Mouse (Mus musculus) mouse embryonic stem cell (cell line): Measurements from ENCODE around the gene Hspb9.

Source experiments
- in situ Hi-C, 2 experiments: fragments of 300-500 bp; cut with MboI; formaldehyde crosslinking; loops; 1 replicate in 1 of 2; 3 replicates in 1 of 2; pipeline ENCODE4 v1.14.3; 2019 to 2020; ENCODE audit warnings: low sequenced_read_pairs in 2 of 2, low pct_unique_long_range_greater_than_20kb in 1 of 2, mixed read lengths in 1 of 2; ENCODE audit not compliant: unreplicated experiment in 1 of 2

Hspb9 gene

GRCm38 (mm10) chr11:100749469-100749868 is 35.8 kb downstream of the Hspb9 start:
- in situ Hi-C loops, result no loop called here

GRCm38 (mm10) chr11:100750127-100750526 is 36.5 kb downstream of the Hspb9 start:
- in situ Hi-C loops, result no loop called here

DNA sequence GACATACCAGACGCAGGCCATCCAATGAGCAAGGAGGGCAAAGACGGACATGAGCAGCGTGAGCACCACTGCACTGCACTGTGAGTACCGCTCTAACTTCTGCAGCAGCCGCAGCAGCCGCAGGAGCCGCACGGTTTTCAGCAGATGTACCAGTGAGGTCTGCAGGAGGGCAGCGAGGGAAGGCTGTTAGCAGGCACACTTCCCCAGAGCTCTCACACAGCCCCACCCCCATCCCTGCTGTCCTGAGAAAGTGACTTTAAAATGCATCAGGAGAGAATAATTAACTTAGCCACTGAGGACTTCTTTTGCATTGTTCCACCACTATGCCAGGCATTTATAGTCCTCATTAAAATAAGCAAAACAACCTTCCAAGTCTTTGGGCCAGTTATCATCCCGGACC is 38.6 kb downstream of the Hspb9 start:
- in situ Hi-C loops, result no loop called here

DNA sequence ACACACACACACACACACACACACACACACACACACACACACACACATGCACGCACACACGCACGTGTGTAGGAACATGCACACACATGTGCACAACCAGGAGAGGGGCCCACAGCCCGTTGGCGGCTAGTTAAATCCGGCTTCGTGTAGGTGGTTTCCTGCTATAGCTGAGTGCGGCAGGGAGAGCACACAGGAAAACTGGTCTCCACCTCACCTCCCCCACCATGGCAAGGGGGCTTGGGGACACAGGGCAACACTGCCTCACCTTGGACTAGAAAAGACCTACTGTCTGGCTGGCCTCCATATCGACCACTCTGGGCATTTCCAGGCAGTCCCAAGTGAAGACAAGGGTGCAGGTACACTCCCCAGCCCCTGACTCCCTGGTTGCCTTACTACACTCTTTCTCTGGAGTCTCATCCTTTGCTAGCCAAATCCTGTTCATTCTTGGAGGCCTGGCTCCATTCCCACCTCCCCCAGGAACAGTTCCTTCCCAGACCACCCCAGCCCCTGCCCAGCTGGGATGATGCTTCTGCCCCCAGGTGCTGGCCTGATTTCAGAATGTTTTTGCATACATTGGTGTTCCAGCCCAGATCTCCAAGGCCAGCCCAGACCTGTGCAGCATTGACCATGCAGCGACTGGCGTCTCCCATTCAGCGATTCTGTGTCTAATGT is 40.5 kb downstream of the Hspb9 start:
- in situ Hi-C loops, result no loop called here

GRCm38 (mm10) chr11:100754693-100755057 is 41.0 kb downstream of the Hspb9 start:
- in situ Hi-C loops, result no loop called here

GRCm38 (mm10) chr11:100756476-100756875 is 42.8 kb downstream of the Hspb9 start:
- in situ Hi-C loops, result no loop called here

DNA sequence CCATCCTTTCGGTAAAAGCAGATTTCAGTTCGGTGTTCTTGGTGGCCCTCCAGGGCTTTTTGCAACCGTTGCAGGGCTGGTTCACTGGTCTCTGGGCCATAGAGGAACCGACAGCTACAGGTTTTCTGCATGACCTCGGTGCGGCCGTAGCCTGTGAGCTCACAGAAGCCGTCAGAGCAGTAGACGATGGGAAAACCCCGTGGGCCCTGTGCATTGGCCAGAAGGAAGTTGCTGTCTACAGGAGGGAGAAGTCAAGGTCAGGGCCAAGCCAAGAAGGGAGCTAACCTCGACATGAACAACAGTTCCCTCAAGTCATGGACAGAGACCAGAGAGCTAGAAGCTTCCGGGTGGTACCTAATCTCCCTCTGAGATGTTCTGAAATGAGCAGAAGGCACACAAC is 43.9 kb downstream of the Hspb9 start:
- in situ Hi-C loops, result no loop called here

GRCm38 (mm10) chr11:100758707-100759610 is 45.3 kb downstream of the Hspb9 start:
- in situ Hi-C loops, result no loop called here

DNA sequence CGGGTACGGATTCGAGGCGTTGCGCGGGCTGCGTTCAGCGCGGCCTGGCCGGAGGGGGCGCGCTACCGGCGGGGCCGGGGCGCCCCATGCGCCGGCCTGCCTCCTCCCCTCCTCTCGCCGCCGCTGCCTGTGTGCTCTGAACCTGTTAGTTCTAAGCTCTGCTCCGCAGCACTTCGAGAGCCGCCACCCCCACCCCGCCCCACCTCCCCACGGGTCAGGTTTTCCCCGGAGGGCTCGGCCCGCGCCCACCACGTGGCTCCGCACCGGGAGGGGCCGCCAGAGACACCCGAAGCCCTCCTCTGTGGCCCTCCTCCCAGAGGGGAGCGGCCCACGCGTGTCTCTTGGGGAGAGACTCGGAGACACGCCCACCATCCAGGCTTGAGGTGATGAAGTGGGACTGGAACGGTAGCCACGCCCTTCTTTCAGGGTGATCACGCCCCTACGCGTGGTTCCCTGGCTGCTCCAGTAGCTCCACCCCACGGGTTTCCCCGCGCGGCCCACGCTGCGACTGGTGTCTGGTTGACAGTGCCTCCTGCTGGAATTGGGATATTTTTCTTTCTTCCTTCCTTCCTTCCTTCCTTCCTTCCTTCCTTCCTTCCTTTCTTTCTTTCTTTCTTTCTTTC is 46.1 kb downstream of the Hspb9 start, which contains the start of gene Kcnh4:
Kcnh4 (minus strand) TSS at position 332 of the 623 bp plus-strand sequence.
- in situ Hi-C loops, result no loop called here

DNA sequence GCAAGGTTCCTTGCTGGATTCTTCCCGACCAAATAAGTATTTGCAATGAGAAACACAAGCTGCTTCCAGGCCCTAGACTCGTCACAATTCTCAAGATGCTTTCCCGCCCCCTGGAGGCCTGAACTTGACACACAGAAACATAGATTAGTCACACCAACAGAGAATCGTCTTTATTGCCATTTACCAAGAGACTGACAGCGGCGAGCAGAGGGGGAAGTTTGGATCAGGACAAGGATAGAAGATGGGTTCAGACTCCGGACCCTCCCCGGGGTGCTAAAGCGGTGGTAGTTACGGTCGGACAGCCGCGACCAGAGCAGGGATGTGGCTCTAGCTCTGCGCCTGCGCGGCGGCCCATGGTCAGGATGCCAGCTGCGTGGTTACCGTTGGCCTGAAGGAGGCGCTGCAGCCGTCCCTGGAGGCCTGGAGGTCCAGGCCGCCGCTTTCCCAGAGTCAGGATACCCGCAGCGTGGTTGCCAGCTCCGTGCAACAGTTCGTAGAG is 47.9 kb downstream of the Hspb9 start:
- in situ Hi-C loops, result no loop called here

- in situ Hi-C loops, result no loop called here
These were observed 49.2 kb downstream of the Hspb9 start, which contains the start of gene Hcrt for GRCm38 (mm10) chr11:100762831-100763230. Hcrt (minus strand) TSS chr11:100762931.
